ENCODE assay signal across 11 mouse cellular contexts in genomic region chr11:19011108-19011805, GRCm38 (mm10). TPM values are rescaled to one million over a fixed set of nuclear protein-coding genes. Genes with fewer than 3 reads are reported as not detected.
DNase-seq lines count a peak whose midpoint lies in the region; ATAC-seq and TF ChIP-seq lines count a peak whose summit lies in the region.
"Had no signal": no experiment of that assay in that cellular context is flagged by ENCODE, and none has a peak within 500 bp of the region (broad histone marks: within the 10 kb centered on the region; RNA-seq: fewer than 3 reads in every experiment).

No protein-coding gene starts in this region.

- no peaks in the 10 kb centered on the region for H3K9me3 ChIP-seq in kidney, postnatal 0 days (replicated peaks; ENCODE audit: low read length)
- no peaks in the 10 kb centered on the region for H3K9me3 ChIP-seq in hindbrain, embryonic 12.5 days (replicated peaks)
- no peaks in the 10 kb centered on the region for H3K9me3 ChIP-seq in midbrain, postnatal 0 days (ENCODE audit: low read length)

- TF ChIP-seq CTCF in kidney, postnatal 0 days (IDR thresholded peaks at IDR 0.05; ENCODE audit: low read depth), result no peak
- no peak for TF ChIP-seq CTCF in midbrain, postnatal 0 days (IDR thresholded peaks at IDR 0.05)

- H3K9ac ChIP-seq in kidney, postnatal 0 days (ENCODE audit: low read depth, low read length), result peak overlapping the region; percentile 19; the same call in 1 of the 2 replicates
- H3K9ac ChIP-seq in hindbrain, embryonic 12.5 days, result peak overlapping the region; percentile 79
- no peak overlapping the region for H3K9ac ChIP-seq in midbrain, postnatal 0 days (replicated peaks; ENCODE audit: low read length, poor library complexity, severe bottlenecking)

- WGBS in kidney, postnatal 0 days, result 39% methylated on average over 9 of the region's 9 CpGs
- 22% methylated on average over 9 of the region's 9 CpGs for WGBS in hindbrain, embryonic 12.5 days
- 41% methylated on average over 9 of the region's 9 CpGs for WGBS in midbrain, postnatal 0 days

- no peak for ATAC-seq in kidney, postnatal 0 days (replicated peaks; ENCODE audit: low FRiP score, low read depth)
- ATAC-seq in hindbrain, embryonic 12.5 days (ENCODE audit: low FRiP score), result no peak
- ATAC-seq in midbrain, postnatal 0 days (ENCODE audit: low FRiP score), result no peak
- ATAC-seq: forebrain, embryonic 16.5 days had no signal

- 0 out of 2 replicates have a peak, but pooled peaks cover 4% of the 10 kb centered on the region for H3K27me3 ChIP-seq in kidney, postnatal 0 days (ENCODE audit: insufficient read depth, low read length)
- no peaks in the 10 kb centered on the region for H3K27me3 ChIP-seq in hindbrain, embryonic 12.5 days
- H3K27me3 ChIP-seq in midbrain, postnatal 0 days (ENCODE audit: insufficient read depth, low read length), result no peaks in the 10 kb centered on the region

- peak; percentile 10 for DNase-seq in adrenal gland, adult 2 months
- DNase-seq in adrenal gland, postnatal 4 days (ENCODE audit: low spot score in 2 of 2), result no peak
- no peak for DNase-seq in kidney, postnatal 0 days (ENCODE audit: low spot score)
- DNase-seq in kidney, postnatal 25 days, result no peak
- no peak for DNase-seq in midbrain, postnatal 0 days (ENCODE audit: low spot score)
- DNase-seq in layer of hippocampus, adult 18-20 months (ENCODE audit: low spot score in 2 of 2), result no peak
- no peak for DNase-seq in c-Kit-positive CD71-positive TER-119-positive erythroid progenitor cells, embryonic 14.5 days (ENCODE audit: low spot score)
- DNase-seq: adrenal gland, postnatal 25 days; lung, adult 18-20 months had no signal

- H3K4me3 ChIP-seq in kidney, postnatal 0 days (replicated peaks; ENCODE audit: low read depth, low read length), result peak overlapping the region; percentile 28
- H3K4me3 ChIP-seq in hindbrain, embryonic 12.5 days, result peak overlapping the region; percentile 76
- H3K4me3 ChIP-seq in midbrain, postnatal 0 days (ENCODE audit: low read depth, low read length), result no peak overlapping the region; the same call in 1 of the 2 replicates

- no peaks in the 10 kb centered on the region for H3K4me1 ChIP-seq in kidney, postnatal 0 days (replicated peaks; ENCODE audit: insufficient read depth, low read length)
- H3K4me1 ChIP-seq in hindbrain, embryonic 12.5 days, result peaks cover 60% of the 10 kb centered on the region
- H3K4me1 ChIP-seq in midbrain, postnatal 0 days (ENCODE audit: insufficient read depth, low read length), result no peaks in the 10 kb centered on the region

- H3K4me2 ChIP-seq in kidney, postnatal 0 days (ENCODE audit: low read length), result peak overlapping the region; percentile 86
- peak overlapping the region; percentile 85 for H3K4me2 ChIP-seq in hindbrain, embryonic 12.5 days (replicated peaks)
- H3K4me2 ChIP-seq in midbrain, postnatal 0 days (ENCODE audit: low read depth, low read length, poor library complexity, severe bottlenecking), result peak overlapping the region; percentile 35

- 0 out of 2 replicates have a peak, but pooled peaks cover 3% of the 10 kb centered on the region for H3K36me3 ChIP-seq in kidney, postnatal 0 days (ENCODE audit: insufficient read depth, low read length)
- peaks cover 6% of the 10 kb centered on the region; the same call in 1 of the 2 replicates for H3K36me3 ChIP-seq in hindbrain, embryonic 12.5 days
- H3K36me3 ChIP-seq in midbrain, postnatal 0 days (ENCODE audit: insufficient read depth, low read length), result no peaks in the 10 kb centered on the region

- no peak overlapping the region for H3K27ac ChIP-seq in kidney, postnatal 0 days
- peak overlapping the region; percentile 100 for H3K27ac ChIP-seq in hindbrain, embryonic 12.5 days
- H3K27ac ChIP-seq in midbrain, postnatal 0 days (ENCODE audit: low read depth, low read length), result no peak overlapping the region

RNA-seq across cellular contexts. Expression of gene Meis1, which starts 7.5 kb away (rescaled TPM):
- 10 to 100 TPM; 45.9 to 50.7 TPM for total RNA-seq in adrenal gland, adult 2 months (2021)
- polyA plus RNA-seq in adrenal gland, adult 2 months (2012; rRNA removed), result 22.6 and 27.5 TPM in 2 replicates
- total RNA-seq in adrenal gland, postnatal 4 days (2021), result 10 to 100 TPM; 69.6 to 73.3 TPM
- 59.0 and 66.7 TPM in 2 replicates for polyA plus RNA-seq in kidney, postnatal 0 days (2015; fragmentation: Nextera tagmentation; extraction: Ambion mirVana)
- polyA plus RNA-seq in hindbrain, embryonic 12.5 days (2016; fragmentation: Nextera tagmentation; extraction: Ambion mirVana), result 173 and 204 TPM in 2 replicates
- total RNA-seq in midbrain, postnatal 0 days (2014; rRNA removed), result 28.6 and 40.1 TPM in 2 replicates
- polyA plus RNA-seq in midbrain, postnatal 0 days (2015; fragmentation: Nextera tagmentation; extraction: Ambion mirVana), result 16.1 and 18.8 TPM in 2 replicates
- total RNA-seq in layer of hippocampus, adult 18-20 months (2021), result 1 to 10 TPM; 2.1 to 2.2 TPM

Comparison
In these comparisons a context has a peak if more than half of its experiments do, and no peak if none do; other contexts are left out.
1. H3K4me2 ChIP-seq: peak in every context shown above with its lines; median percentile 86 in kidney, postnatal 0 days; 85 in hindbrain, embryonic 12.5 days; 35 in midbrain, postnatal 0 days.